Mouse (Mus musculus): ENCODE measurements around the gene Rad9a.

DNA sequence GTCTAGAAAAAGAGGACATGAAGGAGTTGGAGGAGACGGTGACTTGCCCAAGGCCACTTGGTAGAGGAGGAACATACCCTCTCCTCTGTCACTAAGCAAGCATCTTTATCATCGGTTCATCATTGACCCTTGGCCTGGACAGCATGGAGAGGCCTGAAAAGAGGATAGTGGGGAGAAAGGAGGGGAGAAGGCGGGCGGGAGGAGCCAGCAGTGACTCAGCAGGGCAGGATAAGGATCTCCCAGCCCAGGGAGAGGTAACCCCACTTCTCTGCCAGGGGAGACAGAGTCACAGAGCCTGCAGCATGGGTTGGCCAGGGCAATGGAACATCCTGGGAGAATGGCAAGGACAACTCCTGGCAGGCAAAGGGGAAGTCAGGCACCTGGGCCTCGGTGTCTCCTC lies 7.1 kb upstream of the Rad9a start:
- TF ChIP-seq CTCF (IDR thresholded peaks at IDR 0.05) (no peak), POLR2A (IDR thresholded peaks at IDR 0.05; ENCODE audit: insufficient read depth, low read depth, low read length) (no peak), EP300 (IDR thresholded peaks at IDR 0.05; ENCODE audit: insufficient read depth, low read depth, low read length) (no peak)

Measured in heart, adult 2 months (tissue).